Mouse (Mus musculus) heart, postnatal 25 days (tissue): ENCODE measurements around the gene Serbp1. TPM values are rescaled to one million over a fixed set of nuclear protein-coding genes. Genes with fewer than 3 reads are reported as not detected.
"Not testable (repeated sequence)": the region's sequence is repeated elsewhere in the genome, so short reads cannot be mapped to it uniquely, and the experiment has no call there.

Experiments used
- DNase-seq: peaks from one replicate; pipeline ENCODE4 v3.0.0; 2022; ENCODE audit warnings: low spot score
- intact Hi-C: fragments of 180-260 bp; cut with DNase I; formaldehyde crosslinking; loops from one replicate; pipeline ENCODE4 v1.15.1; 2025
- total RNA-seq, 2 experiments: library from RNA; stranded (reverse); gene quantifications; 2 replicates each; pipeline ENCODE4 v1.2.3; 2021

Serbp1 gene
- 100 to 1,000 TPM; 191 to 213 TPM for total RNA-seq

DNA sequence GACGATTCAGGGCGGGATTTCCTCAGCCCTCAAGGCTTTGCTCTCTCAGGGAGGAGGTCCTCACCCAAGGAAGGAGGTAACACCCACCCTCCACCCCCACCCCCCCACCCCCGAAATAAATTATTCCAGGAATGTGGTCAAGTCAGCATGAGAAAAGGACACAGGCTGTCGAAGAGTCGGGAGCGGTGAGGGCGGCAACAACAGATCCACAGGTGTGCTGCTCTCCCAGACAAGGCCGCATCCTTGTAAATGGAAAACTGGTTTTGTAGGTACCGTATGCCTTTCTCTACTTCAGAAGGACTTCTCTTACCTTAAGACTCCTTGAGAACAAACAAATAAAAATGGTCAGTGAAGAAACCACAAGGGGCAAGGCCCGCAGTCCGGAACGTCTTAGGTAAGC is at the start of gene Serbp1:
Gene Serbp1, plus strand, starts transcription at position 200 of the 400 bp plus-strand sequence.
- DNase-seq = no peak
- intact Hi-C loops = no loop called here

GRCm38 (mm10) chr6:67193591-67193990 is 44.4 kb upstream of the Serbp1 start:
- intact Hi-C loops = loop anchor here (10.0 kb wide), 1 partner anchor 241 kb away; no protein-coding TSS in a partner anchor
- no peak for DNase-seq

GRCm38 (mm10) chr6:67194606-67195005 is 43.4 kb upstream of the Serbp1 start:
- DNase-seq = no peak
- intact Hi-C loops = loop anchor here (10.0 kb wide), 1 partner anchor 240 kb away; no protein-coding TSS in a partner anchor

DNA sequence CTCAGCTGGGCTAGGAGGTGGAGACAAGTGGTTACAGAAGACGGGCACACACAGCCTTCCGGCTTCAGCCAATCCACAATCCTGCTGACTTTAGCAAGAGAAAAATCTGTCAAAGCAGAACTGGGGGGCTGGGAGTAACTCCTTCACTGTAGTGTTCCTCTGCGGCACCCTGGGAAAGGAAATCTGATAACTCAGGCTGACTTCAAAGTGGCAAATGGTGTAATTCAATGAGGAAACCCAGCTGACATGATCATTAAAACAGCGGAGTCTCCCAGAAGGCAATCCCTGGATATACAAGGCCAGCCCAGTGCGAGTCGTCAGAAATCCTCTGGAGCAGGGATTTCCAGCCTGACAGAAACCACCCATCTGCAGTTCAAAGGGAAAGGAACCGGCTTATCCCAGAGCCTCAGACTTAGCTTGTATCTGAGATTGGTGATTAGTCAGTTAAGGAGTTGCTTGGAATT is 42.8 kb upstream of the Serbp1 start:
- intact Hi-C loops = loop anchor here (10.0 kb wide), 1 partner anchor 240 kb away; no protein-coding TSS in a partner anchor
- DNase-seq = no peak

DNA sequence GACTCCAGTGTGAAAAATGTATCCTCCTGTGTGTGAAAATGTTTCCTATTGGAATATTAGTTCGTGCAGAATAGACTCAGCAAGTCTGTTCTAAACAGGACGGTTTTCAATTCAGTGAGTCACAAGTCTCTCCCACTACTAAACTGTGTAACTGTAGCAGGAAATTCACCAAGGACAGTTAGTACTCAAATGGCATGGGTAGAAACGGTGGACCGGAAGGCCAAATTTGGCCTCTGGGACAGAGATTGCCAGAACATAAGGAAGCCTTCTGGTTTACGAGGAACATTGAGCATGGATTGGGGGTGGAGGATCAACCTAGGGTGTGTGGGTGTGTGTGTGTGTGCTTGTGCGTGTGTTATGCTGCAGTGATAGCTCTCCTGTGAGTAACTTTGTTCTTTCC is 41.2 kb upstream of the Serbp1 start:
- intact Hi-C loops = loop anchor here (2.0 to 10.0 kb wide), 2 partner anchors 122 to 238 kb away; no protein-coding TSS in a partner anchor
- no peak for DNase-seq

DNA sequence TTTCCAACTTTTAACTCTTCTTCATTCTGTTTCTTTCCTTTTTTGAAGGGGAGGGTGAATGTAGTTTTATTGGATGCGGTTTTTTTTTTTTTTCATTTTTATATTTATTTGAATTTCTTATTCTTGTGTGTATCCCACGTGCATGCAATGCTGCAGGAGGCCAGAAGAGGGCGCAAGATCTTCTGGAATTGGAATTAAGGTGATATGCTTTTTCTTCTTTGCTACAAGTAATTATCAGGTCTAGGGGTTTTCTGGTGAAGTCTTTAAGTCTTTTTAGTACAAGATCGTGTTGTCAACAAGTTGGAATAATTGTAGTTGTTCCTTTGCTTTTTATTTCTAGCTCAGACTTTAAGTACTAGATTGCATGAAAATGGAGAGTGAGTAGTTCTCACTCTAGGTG is 39.9 kb upstream of the Serbp1 start:
- DNase-seq = no peak
- intact Hi-C loops = loop anchor here (10.0 kb wide), 1 partner anchor 237 kb away; no protein-coding TSS in a partner anchor

DNA sequence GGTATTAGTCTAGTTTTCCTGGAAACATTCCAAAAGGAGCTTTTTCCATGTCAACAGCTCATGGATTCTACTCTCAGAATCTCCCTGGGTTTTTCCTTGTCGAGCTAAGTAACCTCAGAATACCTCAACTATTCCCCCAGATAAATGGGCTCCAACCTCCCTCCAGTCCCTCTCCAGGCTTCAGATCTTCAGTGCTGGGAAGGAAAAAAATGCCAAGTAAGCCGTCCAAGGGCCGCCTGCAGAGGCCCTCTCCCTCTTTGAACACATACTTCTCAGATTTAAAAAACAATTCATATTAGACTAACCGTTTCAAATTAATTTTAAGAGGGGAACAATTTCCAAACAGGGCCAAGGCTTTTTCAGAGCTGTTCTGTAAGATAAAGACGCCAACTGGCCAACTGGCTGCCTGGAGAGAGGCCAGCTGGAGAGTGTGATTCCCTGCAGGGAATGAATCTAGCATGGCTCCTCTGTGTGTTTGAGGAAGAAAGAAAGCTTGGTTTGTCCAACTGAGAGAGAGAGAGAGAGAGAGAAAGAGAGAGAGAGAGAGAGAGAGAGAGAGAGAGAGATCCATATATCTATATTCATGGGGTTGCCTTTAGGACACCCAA is 37.2 kb upstream of the Serbp1 start:
- DNase-seq = peak; percentile 19

DNA sequence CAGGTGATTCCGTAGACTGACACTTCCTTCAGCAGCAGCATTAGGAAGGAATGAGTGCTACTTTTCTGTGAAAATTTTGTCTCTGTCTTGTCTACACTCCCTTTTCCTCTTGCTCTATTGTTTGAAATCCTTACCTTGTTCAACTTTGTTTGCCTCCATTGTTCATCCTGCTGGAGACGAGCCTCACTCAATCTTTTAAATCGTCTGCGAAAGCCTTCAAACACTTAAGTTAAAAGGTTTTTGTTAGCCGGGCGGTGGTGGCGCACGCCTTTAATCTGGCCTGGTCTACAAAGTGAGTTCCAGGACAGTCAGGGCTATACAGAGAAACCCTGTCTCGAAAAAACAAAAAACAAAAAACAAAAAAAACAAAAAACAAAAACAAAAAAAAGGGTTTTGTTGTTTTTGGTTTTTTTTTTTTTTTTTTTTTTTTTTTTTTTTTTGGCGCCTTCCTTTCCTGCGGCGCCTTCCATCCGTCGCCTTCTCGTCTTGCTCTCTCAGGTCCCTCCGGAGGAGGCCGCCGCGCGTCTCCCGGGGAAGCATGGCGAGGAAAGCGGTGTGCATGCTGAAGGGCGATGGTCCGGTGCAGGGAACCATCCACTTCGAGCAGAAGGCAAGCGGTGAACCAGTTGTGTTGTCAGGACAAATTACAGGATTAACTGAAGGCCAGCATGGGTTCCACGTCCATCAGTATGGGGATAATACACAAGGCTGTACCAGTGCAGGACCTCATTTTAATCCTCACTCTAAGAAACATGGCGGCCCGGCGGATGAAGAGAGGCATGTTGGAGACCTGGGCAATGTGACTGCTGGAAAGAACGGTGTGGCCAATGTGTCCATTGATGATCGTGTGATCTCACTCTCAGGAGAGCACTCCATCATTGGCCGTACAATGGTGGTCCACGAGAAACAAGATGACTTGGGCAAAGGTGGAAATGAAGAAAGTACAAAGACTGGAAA is 32.6 kb upstream of the Serbp1 start:
- DNase-seq = no peak
- intact Hi-C loops = no loop called here

More for the DNA sequence above, 37.2 kb upstream of the Serbp1 start:
- intact Hi-C loops = no loop called here

DNA sequence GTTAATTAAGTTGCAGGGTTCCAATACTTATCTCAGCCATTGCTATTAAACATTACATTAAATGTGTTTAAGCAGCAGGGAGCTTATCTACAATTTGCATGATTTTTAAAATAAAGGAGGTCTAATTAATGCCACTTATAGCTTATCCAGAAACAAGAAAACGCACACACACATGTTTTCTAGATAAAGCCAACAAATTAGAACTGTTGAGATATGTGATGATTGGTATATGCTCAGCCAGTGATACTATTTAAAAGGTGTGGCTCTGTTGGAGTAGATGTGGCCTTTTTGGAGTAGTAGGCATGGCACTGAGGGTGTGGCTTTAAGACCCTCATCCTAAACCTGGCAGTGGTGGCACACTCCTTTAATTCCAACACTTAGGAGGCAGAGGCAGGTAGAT is 25.6 kb upstream of the Serbp1 start:
- intact Hi-C loops = no loop called here
- DNase-seq = no peak

DNA sequence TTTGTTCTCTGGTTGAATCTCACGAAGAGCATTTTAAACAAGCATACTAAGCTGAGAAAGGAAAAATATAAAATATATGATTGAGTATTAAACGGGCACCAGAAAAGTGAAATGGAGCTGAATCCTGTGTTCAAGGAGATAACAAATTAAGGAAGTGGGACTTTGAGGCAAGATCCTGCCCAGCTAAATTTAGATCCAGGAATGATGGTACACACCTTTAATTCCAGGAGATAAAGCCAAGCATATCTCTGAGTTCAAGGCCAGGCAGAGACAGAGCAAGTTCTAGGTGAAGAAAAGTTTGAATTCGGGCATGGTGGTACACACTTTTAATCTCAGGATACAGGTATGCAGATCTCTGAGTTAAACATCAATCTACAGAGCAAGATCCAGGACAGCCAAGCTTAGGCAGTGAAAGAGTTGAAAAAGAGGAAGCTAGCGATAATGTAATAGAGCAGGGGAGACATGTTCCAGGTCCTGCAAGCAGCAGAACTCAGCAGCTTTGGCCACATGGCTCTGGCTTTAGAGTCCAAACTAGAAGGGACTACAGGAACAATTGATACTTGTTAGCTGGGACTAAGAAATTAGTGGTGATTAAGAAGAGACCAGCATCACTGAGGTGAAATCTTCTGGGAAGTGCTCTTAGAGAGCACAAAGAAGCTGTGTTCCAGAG is 24.4 kb upstream of the Serbp1 start:
- intact Hi-C loops = no loop called here
- no peak for DNase-seq

- intact Hi-C loops = no loop called here
- no peak for DNase-seq
These were observed 20.6 kb upstream of the Serbp1 start for GRCm38 (mm10) chr6:67217402-67217801.

DNA sequence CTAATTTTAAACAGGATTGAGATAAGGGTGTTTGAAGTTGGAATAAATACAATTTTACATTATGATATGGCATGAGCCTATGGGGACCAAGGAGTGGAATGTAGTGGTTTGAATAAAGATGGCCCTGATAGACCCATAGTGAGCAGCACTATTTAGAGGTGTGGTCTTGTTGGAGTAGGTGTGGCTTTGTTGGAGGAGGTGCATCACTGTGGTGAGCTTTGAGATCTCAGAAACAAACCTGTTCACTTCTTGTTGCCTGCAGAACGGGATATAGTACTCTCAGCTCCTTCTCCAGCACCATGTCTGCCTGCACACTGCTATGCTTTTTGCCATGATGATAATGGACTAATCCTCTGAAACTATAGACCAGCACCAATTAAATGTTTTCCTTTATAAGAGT is 20.1 kb upstream of the Serbp1 start:
- intact Hi-C loops = no loop called here
- DNase-seq = no peak

GRCm38 (mm10) chr6:67218566-67218965 is 19.4 kb upstream of the Serbp1 start:
- no peak for DNase-seq
- intact Hi-C loops = no loop called here

DNA sequence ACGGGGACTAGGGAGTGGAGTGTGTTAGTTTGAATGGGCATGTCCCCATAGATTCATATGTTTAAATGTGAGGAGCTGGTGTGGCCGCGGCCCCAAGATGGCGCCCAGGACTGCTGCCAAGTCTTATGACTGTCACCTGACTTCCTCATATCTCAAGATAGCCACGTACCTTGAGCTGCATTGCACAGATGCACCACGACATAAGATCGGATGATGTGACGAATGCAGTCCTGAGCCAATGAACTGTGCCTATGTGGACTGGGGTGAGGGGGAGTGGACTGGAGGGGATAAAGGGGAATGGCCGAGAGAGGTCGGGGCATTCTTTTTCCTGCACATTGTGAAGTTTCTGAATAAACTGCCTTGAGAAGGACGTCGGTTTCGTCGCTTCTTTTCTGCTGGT is 18.0 kb upstream of the Serbp1 start:
- DNase-seq, intact Hi-C loops: not testable (repeated sequence)

DNA sequence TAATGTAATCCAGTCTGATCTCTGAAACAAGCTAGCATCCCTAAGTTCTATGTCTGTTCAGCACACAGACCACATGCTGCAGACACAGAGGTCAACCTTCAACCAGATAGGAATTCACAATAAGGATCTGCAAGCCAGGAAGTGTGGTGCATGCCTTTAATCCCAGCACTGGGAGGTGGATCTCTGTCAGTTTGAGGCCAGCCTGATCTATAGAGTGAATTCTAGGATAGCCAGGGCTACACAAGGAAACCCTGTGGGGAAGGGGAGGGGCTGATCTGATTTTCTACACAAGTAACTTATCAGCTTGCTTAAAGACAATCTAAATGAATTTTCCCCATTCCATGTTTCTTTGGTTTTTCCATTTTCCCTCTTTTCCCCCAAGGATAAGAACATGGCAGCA is 17.2 kb upstream of the Serbp1 start:
- no peak for DNase-seq
- intact Hi-C loops = no loop called here

DNA sequence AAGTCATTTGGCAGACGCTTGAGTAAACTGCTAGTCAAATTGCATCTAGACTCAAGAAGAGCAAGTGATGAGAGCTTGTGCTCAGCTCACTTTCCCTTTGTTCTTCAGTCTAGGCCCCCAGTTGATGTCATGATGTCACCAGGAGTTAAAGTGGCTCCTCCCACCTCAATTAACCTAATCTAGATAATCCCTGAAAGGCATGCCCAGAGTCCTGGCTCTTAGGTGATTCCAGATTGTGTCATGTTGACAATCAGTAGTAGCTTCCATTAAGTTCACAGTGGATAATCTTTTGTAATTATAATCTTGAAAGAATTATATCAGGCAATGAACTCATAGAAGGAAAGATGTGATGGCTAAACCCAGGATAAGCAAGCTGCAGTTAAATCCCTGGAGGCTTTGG is 14.9 kb upstream of the Serbp1 start:
- intact Hi-C loops = no loop called here

GRCm38 (mm10) chr6:67223499-67223898 is 14.5 kb upstream of the Serbp1 start:
- intact Hi-C loops = no loop called here
- no peak for DNase-seq

More for the DNA sequence above, 14.9 kb upstream of the Serbp1 start:
- DNase-seq = no peak

GRCm38 (mm10) chr6:67226286-67226685 is 11.7 kb upstream of the Serbp1 start:
- intact Hi-C loops = loop anchor here (5.0 kb wide), 1 partner anchor 41 kb away; no protein-coding TSS in a partner anchor
- DNase-seq = no peak

GRCm38 (mm10) chr6:67228459-67229107 is 9.4 kb upstream of the Serbp1 start:
- DNase-seq = no peak
- intact Hi-C loops = loop anchor here (5.0 kb wide), 1 partner anchor 39 kb away; no protein-coding TSS in a partner anchor
